Mouse (Mus musculus): ENCODE results near the gene Polr1a. TPM values are rescaled to one million over a fixed set of nuclear protein-coding genes. Genes with fewer than 3 reads are reported as not detected.
A peak's percentile ranks its signal among the peaks of the same experiment; 100 is the strongest.

Gene Polr1a
- polyA plus RNA-seq, 1 experiment from 2014 or later: 4.9 TPM

GRCm38 (mm10) chr6:71976592-71976991 is 67.7 kb downstream of the Polr1a start:
- TF ChIP-seq CTCF (IDR thresholded peaks at IDR 0.05; ENCODE audit: low read depth): no peak
- Histone ChIP-seq H3K27ac (ENCODE audit: low read depth, low read length) (no peak overlapping the region), H3K9ac (ENCODE audit: low read depth, low read length) (no peak overlapping the region), H3K36me3 (ENCODE audit: control insufficient read depth, insufficient read depth) (peaks cover 79% of the 10 kb centered on the region), H3K27me3 (replicated peaks; ENCODE audit: control insufficient read depth, insufficient read depth, low read length) (no peaks in the 10 kb centered on the region), H3K4me2 (replicated peaks; ENCODE audit: low read depth) (no peak overlapping the region), H3K9me3 (ENCODE audit: control insufficient read depth) (no peaks in the 10 kb centered on the region), H3K4me3 (ENCODE audit: low read depth, low read length) (no peak overlapping the region), H3K4me1 (replicated peaks; ENCODE audit: control insufficient read depth, insufficient read depth, low read length) (no peaks in the 10 kb centered on the region)
- no peak for ATAC-seq
- 97% methylated on average over 7 of the region's 7 CpGs for WGBS

DNA sequence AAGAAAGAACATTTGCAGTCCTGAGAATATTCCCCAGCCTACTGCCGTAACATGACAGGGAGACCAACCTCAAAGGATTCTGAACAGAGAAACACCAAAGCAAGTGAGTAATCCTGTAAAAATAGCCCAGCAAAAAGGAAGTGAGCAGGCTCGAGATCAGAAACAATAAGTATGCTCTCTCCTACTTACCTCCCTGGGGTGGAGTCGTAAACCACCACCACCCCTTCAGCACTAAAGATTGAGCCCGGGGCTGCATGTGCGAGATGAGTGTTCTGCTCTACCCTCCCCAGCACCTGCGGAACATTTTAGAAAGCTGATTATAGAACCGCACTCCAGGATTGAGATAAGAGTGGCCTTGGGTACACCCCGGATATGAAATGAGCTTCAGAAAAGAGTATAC is 71.3 kb downstream of the Polr1a start:
- H3K36me3 ChIP-seq (ENCODE audit: control insufficient read depth, insufficient read depth): peaks cover 47% of the 10 kb centered on the region
- 58% methylated on average over 8 of the region's 8 CpGs for WGBS
- no peak for TF ChIP-seq CTCF (IDR thresholded peaks at IDR 0.05; ENCODE audit: low read depth)
- no peak overlapping the region for H3K4me2 ChIP-seq (replicated peaks; ENCODE audit: low read depth)
- ATAC-seq: no peak
- H3K27ac ChIP-seq (ENCODE audit: low read depth, low read length): 0 out of 2 replicates have a peak overlapping the region, but pooled peaks have one; percentile 4
- no peaks in the 10 kb centered on the region for H3K4me1 ChIP-seq (replicated peaks; ENCODE audit: control insufficient read depth, insufficient read depth, low read length)
- H3K4me3 ChIP-seq (ENCODE audit: low read depth, low read length): no peak overlapping the region
- no peaks in the 10 kb centered on the region for H3K27me3 ChIP-seq (replicated peaks; ENCODE audit: control insufficient read depth, insufficient read depth, low read length)
- no peak overlapping the region for H3K9ac ChIP-seq (ENCODE audit: low read depth, low read length)
- H3K9me3 ChIP-seq (ENCODE audit: control insufficient read depth): no peaks in the 10 kb centered on the region

GRCm38 (mm10) chr6:71980587-71980986 is 71.7 kb downstream of the Polr1a start:
- Histone ChIP-seq H3K9ac (ENCODE audit: low read depth, low read length) (no peak overlapping the region), H3K9me3 (ENCODE audit: control insufficient read depth) (no peaks in the 10 kb centered on the region), H3K27ac (ENCODE audit: low read depth, low read length) (no peak overlapping the region), H3K27me3 (replicated peaks; ENCODE audit: control insufficient read depth, insufficient read depth, low read length) (no peaks in the 10 kb centered on the region), H3K4me3 (ENCODE audit: low read depth, low read length) (no peak overlapping the region), H3K4me1 (replicated peaks; ENCODE audit: control insufficient read depth, insufficient read depth, low read length) (no peaks in the 10 kb centered on the region), H3K4me2 (replicated peaks; ENCODE audit: low read depth) (no peak overlapping the region), H3K36me3 (ENCODE audit: control insufficient read depth, insufficient read depth) (peaks cover 43% of the 10 kb centered on the region)
- no peak for TF ChIP-seq CTCF (IDR thresholded peaks at IDR 0.05; ENCODE audit: low read depth)
- WGBS: 97% methylated on average over 2 of the region's 2 CpGs
- no peak for ATAC-seq

- ATAC-seq: no peak
- TF ChIP-seq CTCF (IDR thresholded peaks at IDR 0.05; ENCODE audit: low read depth): no peak
- H3K4me3 ChIP-seq (ENCODE audit: low read depth, low read length): no peak overlapping the region
- no peaks in the 10 kb centered on the region for H3K9me3 ChIP-seq (ENCODE audit: control insufficient read depth)
- peaks cover 34% of the 10 kb centered on the region; the same call in 1 of the 2 replicates for H3K36me3 ChIP-seq (ENCODE audit: control insufficient read depth, insufficient read depth)
- no peaks in the 10 kb centered on the region for H3K4me1 ChIP-seq (replicated peaks; ENCODE audit: control insufficient read depth, insufficient read depth, low read length)
- 78% methylated on average over 4 of the region's 4 CpGs for WGBS
- no peaks in the 10 kb centered on the region for H3K27me3 ChIP-seq (replicated peaks; ENCODE audit: control insufficient read depth, insufficient read depth, low read length)
- no peak overlapping the region for H3K4me2 ChIP-seq (replicated peaks; ENCODE audit: low read depth)
- no peak overlapping the region for H3K9ac ChIP-seq (ENCODE audit: low read depth, low read length)
- no peak overlapping the region for H3K27ac ChIP-seq (ENCODE audit: low read depth, low read length)
These were observed 72.6 kb downstream of the Polr1a start for GRCm38 (mm10) chr6:71981450-71981849.

DNA sequence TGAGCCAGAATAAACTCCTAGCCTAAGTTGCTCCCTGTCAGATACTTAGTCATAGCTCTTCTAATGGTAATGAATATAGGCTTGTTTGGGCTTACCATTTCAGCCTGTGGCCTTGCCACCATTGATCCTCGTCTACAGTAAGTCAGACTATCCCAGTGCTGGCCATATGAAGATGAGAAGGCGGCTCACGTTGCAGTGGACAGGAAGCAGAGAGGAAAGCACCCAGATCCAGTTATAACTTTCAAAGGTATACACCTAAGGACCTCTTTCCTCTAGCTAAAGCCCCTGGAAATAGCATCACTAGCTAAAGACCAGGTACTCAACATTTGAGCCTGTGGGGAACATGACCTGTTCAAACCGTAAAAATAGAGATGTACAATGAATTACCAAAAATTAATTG is 77.1 kb downstream of the Polr1a start:
- no peak overlapping the region for H3K4me2 ChIP-seq (replicated peaks; ENCODE audit: low read depth)
- no peak for TF ChIP-seq CTCF (IDR thresholded peaks at IDR 0.05; ENCODE audit: low read depth)
- no peaks in the 10 kb centered on the region for H3K36me3 ChIP-seq (ENCODE audit: control insufficient read depth, insufficient read depth)
- H3K27ac ChIP-seq (ENCODE audit: low read depth, low read length): no peak overlapping the region
- H3K9me3 ChIP-seq (ENCODE audit: control insufficient read depth): no peaks in the 10 kb centered on the region
- H3K9ac ChIP-seq (ENCODE audit: low read depth, low read length): no peak overlapping the region
- 0 out of 2 replicates have a peak, but pooled peaks cover 3% of the 10 kb centered on the region for H3K4me1 ChIP-seq (replicated peaks; ENCODE audit: control insufficient read depth, insufficient read depth, low read length)
- no peak for ATAC-seq
- no peaks in the 10 kb centered on the region for H3K27me3 ChIP-seq (replicated peaks; ENCODE audit: control insufficient read depth, insufficient read depth, low read length)
- WGBS: 86% methylated on average over 4 of the region's 4 CpGs
- no peak overlapping the region for H3K4me3 ChIP-seq (ENCODE audit: low read depth, low read length)

- Histone ChIP-seq H3K27ac (ENCODE audit: low read depth, low read length) (no peak overlapping the region), H3K9me3 (ENCODE audit: control insufficient read depth) (no peaks in the 10 kb centered on the region), H3K36me3 (ENCODE audit: control insufficient read depth, insufficient read depth) (no peaks in the 10 kb centered on the region), H3K4me1 (replicated peaks; ENCODE audit: control insufficient read depth, insufficient read depth, low read length) (0 out of 2 replicates have a peak, but pooled peaks cover 3% of the 10 kb centered on the region), H3K4me3 (ENCODE audit: low read depth, low read length) (no peak overlapping the region), H3K27me3 (replicated peaks; ENCODE audit: control insufficient read depth, insufficient read depth, low read length) (no peaks in the 10 kb centered on the region), H3K9ac (ENCODE audit: low read depth, low read length) (no peak overlapping the region), H3K4me2 (replicated peaks; ENCODE audit: low read depth) (no peak overlapping the region)
- 79% methylated on average over 7 of the region's 7 CpGs for WGBS
- no peak for TF ChIP-seq CTCF (IDR thresholded peaks at IDR 0.05; ENCODE audit: low read depth)
- ATAC-seq: no peak
These were observed 78.8 kb downstream of the Polr1a start for GRCm38 (mm10) chr6:71987546-71988248.
